Mouse (Mus musculus): ENCODE results near the gene Trim59.
A peak's percentile ranks its signal among the peaks of the same experiment; 100 is the strongest.
"Not testable (repeated sequence)": the region's sequence is repeated elsewhere in the genome, so short reads cannot be mapped to it uniquely, and the experiment has no call there.

The Trim59 gene

GRCm38 (mm10) chr3:69044645-69045399 lies at the start of gene Trim59:
Trim59 (minus strand) TSS chr3:69044755.
- peak; percentile 95 for DNase-seq

DNA sequence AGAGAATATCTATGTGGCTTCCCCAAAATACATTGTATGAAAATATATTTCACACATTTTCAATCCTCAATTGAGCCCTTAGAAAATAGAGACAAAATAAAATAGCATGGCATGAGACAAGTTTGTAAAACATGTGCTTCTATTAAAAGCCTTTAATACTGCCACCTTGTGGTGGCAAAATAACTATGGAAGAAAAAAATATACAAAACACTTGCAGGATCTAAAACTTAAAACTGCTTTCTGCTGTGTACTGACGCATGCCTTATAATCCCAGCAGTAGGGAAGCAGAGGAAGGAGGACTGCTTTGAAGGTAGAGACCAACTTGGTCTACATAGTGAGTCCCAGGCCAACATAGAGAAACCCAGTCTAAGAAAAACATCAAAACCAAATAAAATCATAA lies 19.4 kb upstream of the Trim59 start:
- DNase-seq = no peak

DNA sequence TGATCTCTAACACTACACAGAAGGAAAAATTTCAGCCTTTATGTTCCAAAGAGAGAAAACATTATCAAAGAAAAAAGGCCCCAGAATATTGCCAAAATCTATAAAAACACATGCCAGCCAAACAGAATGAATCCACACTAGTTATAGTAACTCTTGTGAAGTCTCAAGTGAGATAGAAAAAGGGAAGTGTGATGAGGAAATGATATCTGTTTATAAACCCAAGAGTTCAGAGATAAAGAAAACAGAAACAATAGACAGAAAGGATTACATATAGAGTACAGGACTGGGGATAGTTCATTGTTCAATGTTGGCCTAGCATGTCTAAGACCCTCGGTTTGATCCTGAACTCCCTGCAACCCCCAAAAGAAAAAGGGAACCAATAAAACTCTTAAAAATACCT lies 18.2 kb upstream of the Trim59 start:
- no peak for DNase-seq

DNA sequence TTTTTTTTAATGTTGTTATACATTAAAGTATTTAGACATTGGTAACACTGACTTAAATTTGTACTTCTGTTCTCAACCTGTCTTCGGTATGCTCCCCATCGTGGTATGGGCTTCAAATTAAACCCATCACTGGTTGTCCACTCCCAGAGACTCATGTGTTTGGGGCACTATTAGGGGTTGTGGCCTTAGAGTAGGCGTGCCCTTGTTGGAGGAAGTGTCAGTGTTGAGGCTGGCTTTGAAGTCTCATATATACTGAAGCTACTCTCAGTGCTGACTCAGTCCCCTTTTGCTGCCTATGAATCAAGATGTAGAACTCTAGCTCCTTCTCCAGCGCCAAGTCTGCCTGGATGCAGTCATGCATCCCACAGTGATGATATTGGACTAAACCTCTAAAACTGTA lies 16.1 kb upstream of the Trim59 start:
- DNase-seq = no peak

- DNase-seq = no peak
These were observed 11.3 kb upstream of the Trim59 start for GRCm38 (mm10) chr3:69055871-69056270.

GRCm38 (mm10) chr3:69054760-69055432 lies 10.3 kb upstream of the Trim59 start:
- no peak for DNase-seq

GRCm38 (mm10) chr3:69051894-69052293 lies 7.3 kb upstream of the Trim59 start:
- no peak for DNase-seq

DNA sequence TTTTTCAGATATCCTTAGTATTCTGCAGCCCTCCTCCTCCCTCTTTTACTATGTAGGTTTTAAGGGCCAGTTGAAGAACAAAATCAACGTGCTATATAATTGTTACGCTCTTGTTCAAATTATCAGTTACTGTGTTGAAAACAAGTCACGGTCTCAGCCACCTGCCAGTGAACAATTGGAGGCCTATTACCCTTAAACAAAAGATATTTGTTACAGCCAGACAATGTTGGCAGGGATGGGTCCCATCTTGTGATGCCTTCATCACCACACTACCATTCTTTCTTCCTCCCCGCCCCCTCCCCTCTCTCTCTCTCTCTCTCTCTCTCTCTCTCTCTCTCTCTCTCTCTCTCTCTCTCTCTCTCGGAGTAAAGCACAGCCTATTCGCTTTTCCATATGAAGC lies 4.5 kb upstream of the Trim59 start:
- no peak for DNase-seq

GRCm38 (mm10) chr3:69047684-69048083 lies 3.1 kb upstream of the Trim59 start:
- DNase-seq = no peak

GRCm38 (mm10) chr3:69046509-69046908 lies 2.0 kb upstream of the Trim59 start:
- no peak for DNase-seq

DNA sequence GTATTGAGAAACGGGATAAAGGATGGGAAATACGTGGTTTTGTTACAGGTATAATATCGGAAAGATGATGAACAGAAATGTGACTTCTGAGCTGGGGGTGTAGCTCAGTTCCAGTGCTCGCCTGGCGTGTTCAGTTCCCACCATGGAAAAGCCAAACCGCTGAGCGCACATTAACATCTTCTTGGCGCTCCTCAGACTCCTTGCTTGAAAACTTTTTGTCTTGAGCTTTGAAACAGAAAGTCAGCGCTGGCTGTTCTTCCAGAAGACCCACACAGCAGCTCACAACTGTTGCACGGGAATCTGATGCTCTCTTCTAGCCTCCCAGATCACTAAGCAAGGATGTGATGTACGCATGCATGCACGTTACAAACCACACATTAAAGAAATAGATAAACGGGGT lies 1.2 kb upstream of the Trim59 start:
- peak; percentile 27 for DNase-seq

DNA sequence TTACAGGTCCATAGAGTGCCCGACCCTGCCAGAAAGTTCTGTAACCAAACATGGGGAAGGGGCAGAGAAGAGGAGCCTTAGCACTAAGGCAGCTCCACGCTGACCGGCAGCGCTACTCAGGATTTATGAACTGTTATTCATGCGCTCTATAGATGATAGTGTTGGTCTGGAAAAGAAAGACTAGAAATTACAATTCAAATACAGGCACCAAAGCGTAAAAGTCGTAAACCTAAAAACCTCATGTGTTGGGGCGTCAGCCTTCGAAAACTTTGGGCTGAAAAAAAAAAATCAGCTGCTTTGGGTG lies 797 bp upstream of the Trim59 start:
- no peak for DNase-seq

DNA sequence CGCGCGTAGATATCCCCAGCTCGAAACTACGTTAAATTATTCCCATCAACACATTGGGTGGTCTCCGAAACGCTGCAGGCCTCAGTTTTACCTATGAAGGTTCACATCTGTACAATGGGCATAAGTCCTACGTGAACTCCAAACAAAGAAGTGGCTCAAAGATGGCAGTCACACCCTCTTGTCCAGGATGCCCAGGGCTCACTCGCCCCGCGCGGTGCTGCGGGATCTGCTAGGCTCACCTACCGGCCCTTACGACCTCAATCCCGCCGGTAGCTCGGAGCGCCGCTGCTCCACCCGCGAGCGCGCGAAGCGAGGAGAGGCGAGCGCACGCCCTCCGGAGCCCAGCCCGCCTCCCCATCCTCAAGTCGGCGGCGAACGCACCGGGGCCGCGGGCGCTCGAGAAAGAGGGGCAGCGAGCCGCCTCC lies 376 bp downstream of the Trim59 start:
- no peak for DNase-seq

- no peak for DNase-seq
These were observed 3.3 kb downstream of the Trim59 start for GRCm38 (mm10) chr3:69041298-69041697.

- no peak for DNase-seq
These were observed 4.5 kb downstream of the Trim59 start for GRCm38 (mm10) chr3:69040105-69040504.

GRCm38 (mm10) chr3:69026133-69026783 lies 18.3 kb downstream of the Trim59 start:
- DNase-seq = no peak

- DNase-seq = no peak
These were observed 23.8 kb downstream of the Trim59 start for GRCm38 (mm10) chr3:69020764-69021163.

DNA sequence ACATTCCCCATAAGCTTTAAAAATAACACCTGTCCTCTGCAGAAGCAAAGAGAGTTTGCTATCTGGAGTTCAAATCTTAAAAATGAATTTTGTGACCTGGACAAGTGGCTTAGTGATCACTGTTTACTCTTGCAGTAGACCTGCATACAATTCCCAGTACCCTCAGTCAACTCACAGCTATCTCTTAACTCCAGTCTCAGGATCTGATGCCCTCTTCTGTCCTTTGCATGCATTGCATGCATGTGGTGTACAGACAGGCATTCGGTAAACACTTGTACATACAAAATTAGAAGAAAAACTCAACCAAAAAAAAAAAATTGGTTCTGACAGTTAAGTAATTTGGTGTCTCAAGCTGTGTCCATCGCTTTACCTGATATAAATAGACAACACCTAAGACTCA lies 24.3 kb downstream of the Trim59 start:
- peak; percentile 57 for DNase-seq

DNA sequence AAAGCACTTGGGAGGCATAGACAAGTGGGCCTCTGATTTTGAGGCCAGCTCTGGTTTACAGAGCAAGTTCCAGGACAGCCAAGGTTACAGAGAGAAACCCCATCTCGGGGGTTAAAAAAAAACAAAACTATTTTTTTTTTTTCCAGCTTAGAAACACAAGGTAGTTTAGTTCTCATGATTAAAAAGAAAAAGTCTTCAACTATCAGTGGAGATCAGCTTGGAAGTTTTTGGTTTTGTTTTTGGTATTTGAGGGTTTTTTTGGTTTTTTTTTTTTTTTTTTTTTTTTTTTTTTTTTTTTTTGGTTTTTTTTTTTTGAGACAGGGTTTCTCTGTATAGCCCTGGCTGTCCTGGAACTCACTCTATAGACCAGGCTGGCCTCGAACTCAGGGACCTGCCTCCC lies 25.9 kb downstream of the Trim59 start:
- DNase-seq = not testable (repeated sequence)

DNA sequence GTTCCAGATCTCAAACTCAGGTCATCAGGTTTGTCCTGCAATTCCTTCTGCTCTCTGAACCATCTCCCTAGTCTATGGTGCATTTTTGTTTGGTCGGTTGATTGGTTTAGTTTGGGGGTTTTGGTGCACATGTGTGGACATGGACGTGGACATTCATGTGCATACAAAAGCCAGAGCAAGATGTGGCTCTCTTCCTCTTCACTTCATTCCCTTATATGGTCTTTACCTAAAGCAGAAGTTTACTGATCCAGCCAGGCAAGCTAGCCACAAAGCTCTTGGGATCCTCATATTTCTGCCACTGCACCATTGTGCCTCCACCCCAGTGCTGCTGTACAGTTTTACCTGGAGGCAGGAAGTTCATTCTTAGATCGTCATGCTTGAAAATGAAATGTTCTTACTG lies 27.4 kb downstream of the Trim59 start:
- no peak for DNase-seq

DNA sequence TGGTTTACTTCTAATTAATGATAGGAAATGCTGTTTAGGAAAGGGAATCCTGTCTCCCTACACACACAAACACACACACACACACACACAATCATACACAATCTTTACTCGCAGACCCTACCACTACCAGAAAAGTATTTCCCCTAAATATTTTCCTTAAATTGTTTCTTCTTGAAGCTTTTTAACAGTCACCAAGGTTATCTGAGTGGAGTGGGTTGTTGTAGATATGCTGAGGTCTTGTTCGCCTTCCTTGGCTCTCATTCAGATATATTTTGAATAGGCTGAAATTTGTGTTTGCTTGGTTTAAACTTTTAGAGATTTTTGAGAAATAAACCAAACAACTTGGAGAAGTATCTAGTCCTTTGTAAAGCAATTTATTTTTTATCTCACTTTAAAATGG lies 35.7 kb downstream of the Trim59 start:
- DNase-seq = no peak

GRCm38 (mm10) chr3:69006246-69006760 lies 38.3 kb downstream of the Trim59 start:
- DNase-seq = no peak

GRCm38 (mm10) chr3:69005338-69006245 lies 39.0 kb downstream of the Trim59 start:
- peak; percentile 72 for DNase-seq

All from thymus, postnatal 4 days (tissue).